Mouse (Mus musculus) heart, adult 2 months (tissue): ENCODE measurements around the gene Kifc3. TPM values are rescaled to one million over a fixed set of nuclear protein-coding genes. Genes with fewer than 3 reads are reported as not detected.

Experiments
- DNase-seq, 2 experiments: peaks; one replicate each; pipeline ENCODE4 v3.0.0; 2021
- H3K27ac ChIP-seq: fragments of 200-600 bp; 2 replicates; pipeline ENCODE4 v1.8.1; 2022
- H3K27me3 ChIP-seq: fragments of 200-500 bp; 2 replicates; pipeline ENCODE4 v1.6.1; 2012; ENCODE audit warnings: mild to moderate bottlenecking, low read length, inconsistent platforms, mixed read lengths; ENCODE audit not compliant: control insufficient read depth, insufficient read depth
- H3K36me3 ChIP-seq: fragments of 200-500 bp; 2 replicates; pipeline ENCODE4 v1.6.1; 2012; ENCODE audit warnings: low read length, inconsistent platforms; ENCODE audit not compliant: control insufficient read depth, insufficient read depth
- H3K4me1 ChIP-seq: fragments of 200-500 bp; 2 replicates; pipeline ENCODE4 v1.6.1; 2011; ENCODE audit warnings: low read length; ENCODE audit not compliant: control insufficient read depth, insufficient read depth
- H3K4me3 ChIP-seq: fragments of 200-600 bp; 2 replicates; pipeline ENCODE4 v1.8.1; 2022
- H3K79me2 ChIP-seq: fragments of 200-500 bp; replicated peaks from 2 replicates; pipeline ENCODE4 v1.6.1; 2012; ENCODE audit warnings: mild to moderate bottlenecking, inconsistent platforms, low read length, moderate library complexity, mixed read lengths; ENCODE audit not compliant: control insufficient read depth, insufficient read depth
- H3K9ac ChIP-seq: fragments of 200-500 bp; 2 replicates; pipeline ENCODE4 v1.6.1; 2012; ENCODE audit warnings: low read depth, mild to moderate bottlenecking, control low read depth, inconsistent platforms, low read length, mixed read lengths
- CTCF ChIP-seq: fragments of 200-600 bp; IDR thresholded peaks from 2 replicates; pipeline ENCODE4 v1.8.1; 2022; ENCODE audit warnings: antibody characterized with exemption, mild to moderate bottlenecking, moderate library complexity
- EP300 ChIP-seq: fragments of 200-500 bp; IDR thresholded peaks from 2 replicates; pipeline ENCODE4 v1.6.1; 2011; ENCODE audit warnings: low read depth, low read length, control low read depth; ENCODE audit not compliant: insufficient read depth
- POLR2A ChIP-seq: fragments of 200-500 bp; IDR thresholded peaks from 2 replicates; pipeline ENCODE4 v1.6.1; 2011; ENCODE audit warnings: mild to moderate bottlenecking, low read depth, low read length, control low read depth; ENCODE audit not compliant: insufficient read depth
- whole genome bisulfite sequencing: fragments of 180-500 bp; shearing (Covaris S2); methylation state at CpG from one replicate; pipeline ENCODE4 v1.1.7; 2018; 5-methylcytosine and 5-hydroxymethylcytosine counted together
- intact Hi-C: fragments of 180-260 bp; cut with DNase I; formaldehyde crosslinking; loops from one replicate; pipeline ENCODE4 v1.15.1; 2025
- polyA plus RNA-seq: library from polyadenylated mRNA; depleted of rRNA; stranded (reverse); fragments of >200 nt; gene quantifications from 2 replicates; pipeline ENCODE4 v1.2.3, GENCODE M21; 2012
- total RNA-seq, 2 experiments: library from RNA; stranded (reverse); gene quantifications; 2 replicates each; pipeline ENCODE4 v1.2.3; 2021

The Kifc3 gene
- total and polyA plus RNA-seq, 3 experiments, result 58.7 to 93.4 (median 76.2) TPM

DNA sequence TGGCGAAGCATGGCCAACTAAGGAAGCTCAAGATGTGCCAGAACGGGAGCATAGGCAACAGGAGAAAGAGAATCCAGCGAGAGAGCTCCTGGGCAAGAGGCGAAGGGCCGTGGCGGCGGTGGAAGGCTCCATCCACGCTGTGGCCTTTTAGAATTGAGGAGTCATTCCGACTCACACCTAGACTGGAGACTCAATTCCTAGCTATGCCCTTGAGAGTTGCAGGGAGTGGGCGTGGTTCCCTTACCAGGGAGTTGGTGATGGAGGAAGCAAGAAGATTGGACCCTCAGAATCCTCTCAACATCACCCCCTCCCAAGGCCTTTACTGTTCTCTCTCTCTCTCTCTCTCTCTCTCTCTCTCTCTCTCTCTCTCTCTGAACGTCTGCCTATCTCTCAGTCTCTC is 121.0 kb downstream of the Kifc3 start:
- WGBS, result 5% methylated on average over 11 of the region's 11 CpGs
- no peak for DNase-seq
- Histone ChIP-seq H3K36me3 (no peaks in the 10 kb centered on the region), H3K9ac (peak overlapping the region; percentile 72), H3K79me2 (no peaks in the 10 kb centered on the region), H3K27me3 (no peaks in the 10 kb centered on the region), H3K4me1 (peaks cover 1% of the 10 kb centered on the region; the same call in 1 of the 2 replicates), H3K4me3 (peak overlapping the region; percentile 82), H3K27ac (peak overlapping the region; percentile 51; the same call in 1 of the 2 replicates)
- no peak for TF ChIP-seq CTCF
- no peak for TF ChIP-seq EP300
- no peak for TF ChIP-seq POLR2A
- intact Hi-C loops, result no loop called here

DNA sequence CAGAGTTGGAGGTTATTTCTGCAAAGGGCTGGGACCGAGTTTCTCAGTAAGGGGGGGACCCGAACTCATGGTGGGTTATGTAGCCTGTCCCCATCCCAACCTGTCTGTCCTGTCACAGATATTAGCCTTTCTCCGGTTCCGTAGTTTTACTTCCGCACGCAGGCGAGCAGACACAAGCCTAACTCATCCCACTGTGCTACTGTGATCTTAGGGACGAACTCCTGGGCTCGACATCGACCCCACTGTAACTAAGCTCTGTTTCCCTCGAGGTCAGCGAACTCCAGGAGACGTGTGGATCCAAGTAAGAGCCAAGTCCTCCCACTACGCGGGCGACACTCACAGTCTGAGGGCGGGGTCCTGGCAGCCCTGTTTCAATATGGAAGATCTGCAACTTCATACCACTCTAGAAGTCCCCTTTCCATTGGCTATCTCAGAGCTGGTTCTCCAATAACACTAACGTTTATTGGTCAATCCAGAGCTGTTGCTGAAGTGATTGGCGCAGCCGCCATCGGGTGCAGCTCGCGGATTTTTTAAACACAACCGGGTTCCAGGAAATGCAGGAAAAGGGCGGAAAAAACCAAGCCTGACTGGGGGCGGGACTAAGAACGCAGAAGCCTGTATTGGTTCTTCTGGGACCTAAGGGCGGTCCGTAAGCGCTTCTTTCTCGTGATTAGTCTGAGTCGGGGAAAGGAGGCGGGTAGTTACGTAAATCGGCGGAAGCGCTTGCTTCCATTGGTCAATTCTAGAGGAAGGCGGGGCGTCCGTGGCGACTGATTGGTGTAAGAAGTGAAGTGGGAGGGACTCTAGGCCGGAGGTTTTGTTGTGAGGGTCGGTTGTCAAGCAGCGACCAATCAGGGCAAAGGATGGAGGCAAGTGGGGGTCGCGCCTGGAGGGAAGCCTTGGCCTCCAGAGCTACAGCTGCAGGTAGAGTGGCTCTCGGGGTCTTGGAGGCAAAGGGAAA is 122.0 kb downstream of the Kifc3 start, which contains the start of gene Katnb1:
Katnb1 (plus strand) TSS at position 806 of the 961 bp plus-strand sequence.
- peaks cover 1% of the 10 kb centered on the region; the same call in 1 of the 2 replicates for H3K4me1 ChIP-seq
- peak within 1 kb of the TSS; percentile 86 for H3K9ac ChIP-seq
- peak within 1 kb of the TSS; percentile 88 for H3K4me3 ChIP-seq
- intact Hi-C loops, result no loop called here
- no peaks in the 10 kb centered on the region for H3K36me3 ChIP-seq
- no peaks in the 10 kb centered on the region for H3K79me2 ChIP-seq
- WGBS, result under 1% methylated on average over 47 of the region's 47 CpGs
- peak within 1 kb of the TSS; percentile 95 for H3K27ac ChIP-seq
- H3K27me3 ChIP-seq, result no peaks in the 10 kb centered on the region
- DNase-seq, result peak; percentile 94 to 99
- 0 out of 2 replicates have a peak, but pooled peaks have one; percentile 25 for TF ChIP-seq EP300
- TF ChIP-seq CTCF, result no peak
- TF ChIP-seq POLR2A, result peak; percentile 98

DNA sequence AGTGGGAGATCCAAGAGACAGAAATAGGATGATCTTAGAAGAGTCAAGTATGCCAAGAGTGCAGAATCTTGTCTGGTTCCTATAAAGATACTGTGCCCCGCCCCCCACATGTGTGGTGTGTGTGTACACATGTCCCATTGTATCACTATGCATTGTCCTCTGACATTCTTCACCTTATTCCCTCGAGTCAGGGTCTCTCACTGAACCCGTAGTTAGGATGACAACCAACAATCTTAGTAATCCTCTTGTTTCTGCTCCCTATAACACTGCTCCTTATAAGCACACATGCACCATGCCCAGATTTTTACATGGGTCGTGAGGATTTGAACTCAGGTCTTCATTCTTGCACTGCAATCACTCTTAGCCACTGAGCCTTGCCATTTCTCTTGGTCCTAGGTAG is 123.3 kb downstream of the Kifc3 start:
- Histone ChIP-seq H3K79me2 (no peaks in the 10 kb centered on the region), H3K36me3 (no peaks in the 10 kb centered on the region), H3K27ac (no peak overlapping the region; the same call in 1 of the 2 replicates), H3K27me3 (no peaks in the 10 kb centered on the region), H3K4me3 (no peak overlapping the region), H3K4me1 (peaks cover 1% of the 10 kb centered on the region; the same call in 1 of the 2 replicates), H3K9ac (no peak overlapping the region)
- no peak for DNase-seq
- no peak for TF ChIP-seq EP300
- TF ChIP-seq POLR2A, result no peak
- TF ChIP-seq CTCF, result no peak
- intact Hi-C loops, result loop anchor here (5.0 kb wide), 2 partner anchors 52 to 132 kb away; no protein-coding TSS in a partner anchor
- WGBS, result 88% methylated on average over 4 of the region's 4 CpGs

DNA sequence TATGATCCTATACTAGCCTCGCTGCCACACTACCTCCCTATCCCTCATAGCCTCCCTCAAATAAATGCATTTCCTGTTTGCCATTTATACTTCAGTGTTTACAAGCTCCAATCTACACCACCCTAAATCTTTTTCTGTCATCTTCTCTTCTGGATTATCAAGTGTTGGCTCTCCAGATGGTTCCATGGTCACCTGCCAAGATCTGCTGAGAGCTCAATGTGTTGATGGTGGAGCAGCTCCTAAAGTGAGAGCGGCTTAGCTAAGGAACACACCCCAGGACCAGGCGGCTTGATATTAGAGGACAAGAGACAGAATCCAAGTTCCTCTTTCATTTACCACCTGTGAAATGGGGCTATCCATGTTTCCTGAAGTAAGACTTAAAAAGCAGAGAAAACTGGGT is 124.6 kb downstream of the Kifc3 start:
- WGBS, result 72% methylated on average over 3 of the region's 3 CpGs
- no peak overlapping the region for H3K9ac ChIP-seq
- intact Hi-C loops, result loop anchor here (5.0 kb wide), 2 partner anchors 51 to 131 kb away; no protein-coding TSS in a partner anchor

DNA sequence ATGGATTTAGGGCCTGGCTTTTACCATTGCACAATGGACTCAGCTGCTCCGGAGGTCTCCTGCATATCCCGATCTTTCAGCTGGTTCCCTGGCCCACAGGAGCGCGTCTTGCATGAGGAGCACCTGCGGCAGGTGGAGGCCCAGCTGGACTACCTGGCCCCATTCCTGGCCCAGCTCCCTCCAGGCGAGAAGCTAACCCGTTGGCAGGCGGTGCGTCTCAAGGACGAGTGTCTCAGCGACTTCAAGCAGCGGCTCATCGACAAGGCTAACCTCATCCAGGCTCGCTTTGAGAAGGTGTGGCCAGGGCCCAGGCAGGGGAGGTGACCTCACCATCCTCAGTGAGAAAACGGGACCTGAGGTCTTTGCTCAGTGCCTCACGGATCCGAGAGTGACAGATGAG is 126.5 kb downstream of the Kifc3 start:
- no peak for DNase-seq
- H3K79me2 ChIP-seq, result no peaks in the 10 kb centered on the region
- intact Hi-C loops, result loop anchor here (5.0 kb wide), 2 partner anchors 49 to 129 kb away; no protein-coding TSS in a partner anchor
- TF ChIP-seq EP300, result no peak
- no peak for TF ChIP-seq CTCF
- TF ChIP-seq POLR2A, result no peak
- WGBS, result 64% methylated on average over 17 of the region's 17 CpGs
- no peaks in the 10 kb centered on the region for H3K27me3 ChIP-seq
- no peaks in the 10 kb centered on the region for H3K36me3 ChIP-seq
- H3K27ac ChIP-seq, result no peak overlapping the region
- no peak overlapping the region for H3K4me3 ChIP-seq
- no peak overlapping the region for H3K9ac ChIP-seq
- H3K4me1 ChIP-seq, result no peaks in the 10 kb centered on the region

More for the DNA sequence above, 124.6 kb downstream of the Kifc3 start:
- Histone ChIP-seq H3K27ac (no peak overlapping the region), H3K79me2 (no peaks in the 10 kb centered on the region), H3K4me3 (no peak overlapping the region), H3K4me1 (peaks cover 1% of the 10 kb centered on the region; the same call in 1 of the 2 replicates), H3K27me3 (no peaks in the 10 kb centered on the region), H3K36me3 (no peaks in the 10 kb centered on the region)
- TF ChIP-seq EP300 (no peak), POLR2A (no peak), CTCF (no peak)
- no peak for DNase-seq

DNA sequence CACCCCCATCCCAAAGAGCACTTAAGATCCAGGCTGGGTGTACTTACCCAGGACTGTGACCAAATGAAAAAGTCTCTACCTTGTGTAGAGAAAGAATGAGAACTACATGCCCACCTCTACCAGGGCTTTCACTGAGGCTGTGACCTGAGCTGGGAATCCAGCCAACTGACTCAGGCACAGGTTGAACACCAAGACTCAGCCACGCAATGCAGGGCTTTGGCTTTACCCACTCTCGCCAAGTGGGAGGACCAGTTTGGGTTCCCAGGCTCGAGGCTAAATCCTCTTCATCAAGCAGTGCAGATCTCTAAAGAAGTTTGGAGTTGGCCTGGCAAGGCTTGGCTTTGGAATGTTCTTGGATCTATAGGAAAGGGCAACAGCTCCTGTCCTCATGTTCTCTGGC is 127.1 kb downstream of the Kifc3 start:
- H3K27me3 ChIP-seq, result no peaks in the 10 kb centered on the region
- 61% methylated on average over 3 of the region's 3 CpGs for WGBS
- no peak for TF ChIP-seq EP300
- no peak for TF ChIP-seq POLR2A
- no peak for TF ChIP-seq CTCF
- no peaks in the 10 kb centered on the region for H3K36me3 ChIP-seq
- no peak overlapping the region for H3K27ac ChIP-seq
- intact Hi-C loops, result loop anchor here (5.0 kb wide), 2 partner anchors 48 to 128 kb away; no protein-coding TSS in a partner anchor
- DNase-seq, result no peak
- no peak overlapping the region for H3K9ac ChIP-seq
- no peak overlapping the region for H3K4me3 ChIP-seq
- H3K4me1 ChIP-seq, result no peaks in the 10 kb centered on the region
- H3K79me2 ChIP-seq, result no peaks in the 10 kb centered on the region
